Mouse (Mus musculus): ENCODE results near the gene Stxbp6. TPM values are rescaled to one million over a fixed set of nuclear protein-coding genes. Genes with fewer than 3 reads are reported as not detected.

The Stxbp6 gene
- total and polyA plus RNA-seq, 3 experiments = not detected

DNA sequence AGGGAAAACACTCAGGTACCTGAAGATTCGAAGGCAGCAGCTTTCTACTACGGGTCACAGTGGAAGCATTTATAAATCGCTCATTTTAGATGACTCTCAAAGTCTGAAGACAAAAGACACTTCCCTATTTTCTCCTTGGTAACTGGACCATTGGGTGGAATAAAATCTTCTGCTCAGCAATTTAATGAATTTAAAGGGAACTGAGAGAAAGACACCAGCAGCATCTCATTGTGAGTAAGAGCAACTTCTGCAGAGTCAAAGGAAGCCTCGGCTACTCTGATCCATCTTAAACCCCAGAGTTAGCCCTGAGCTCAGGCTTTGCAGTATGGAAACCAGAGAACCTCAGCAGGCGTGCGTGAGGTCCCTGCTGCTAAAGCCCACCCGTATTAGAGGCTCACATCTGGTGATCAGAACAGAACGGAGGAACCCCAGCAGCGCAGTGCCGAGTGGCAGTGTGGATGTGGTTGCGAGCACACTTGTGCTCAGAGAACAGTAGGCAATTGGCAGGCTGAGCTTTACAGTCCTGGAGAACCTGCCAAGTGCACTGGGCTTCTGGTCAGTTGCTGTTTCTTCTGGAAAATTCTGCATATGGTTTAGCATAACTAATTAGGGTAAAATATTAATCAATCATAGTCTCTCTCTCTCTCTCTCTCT lies 62.9 kb downstream of the Stxbp6 start:
- H3K4me1 ChIP-seq (ENCODE audit: control insufficient read depth in 1 of 2, insufficient read depth in 2 of 2, low read length in 2 of 2) = no peaks in the 10 kb centered on the region
- TF ChIP-seq MYB (IDR thresholded peaks at IDR 0.05; ENCODE audit: low read depth, low read length) = no peak
- no peak for TF ChIP-seq EP300 (IDR thresholded peaks at IDR 0.05; ENCODE audit: low read depth in 1 of 2, low read length in 2 of 2)
- no peak for TF ChIP-seq KAT2A (conservative IDR thresholded peaks at IDR 0.05; ENCODE audit: low read depth, low read length)
- no peak for TF ChIP-seq RAD21 (IDR thresholded peaks at IDR 0.05; ENCODE audit: low read depth, low read length)
- TF ChIP-seq ZKSCAN1 (IDR thresholded peaks at IDR 0.05; ENCODE audit: low read depth, low read length) = no peak
- no peak for TF ChIP-seq CHD1 (IDR thresholded peaks at IDR 0.05; ENCODE audit: low read depth, low read length)
- TF ChIP-seq ZNF384 (IDR thresholded peaks at IDR 0.05; ENCODE audit: low read depth, low read length) = no peak
- no peak overlapping the region for H3K4me3 ChIP-seq (ENCODE audit: control insufficient read depth in 1 of 2, insufficient read depth in 1 of 2, low read depth in 2 of 2, low read length in 2 of 2)
- H3K9me3 ChIP-seq (replicated peaks; ENCODE audit: insufficient read depth, low read length) = no peaks in the 10 kb centered on the region
- no peak overlapping the region for H3K9ac ChIP-seq (ENCODE audit: control insufficient read depth, low read depth, low read length, poor library complexity, severe bottlenecking)
- H3K27me3 ChIP-seq (ENCODE audit: control insufficient read depth in 1 of 2, insufficient read depth in 2 of 2, low read length in 2 of 2) = no peaks in the 10 kb centered on the region
- no peak overlapping the region for H3K27ac ChIP-seq (ENCODE audit: control insufficient read depth, low read depth, low read length)
- no peaks in the 10 kb centered on the region for H3K79me2 ChIP-seq (ENCODE audit: control insufficient read depth, insufficient read depth, low read length, poor library complexity)
- no peak for DNase-seq (ENCODE audit: low read depth, low spot score)
- H3K36me3 ChIP-seq (ENCODE audit: control insufficient read depth in 1 of 2, insufficient read depth in 2 of 2, low read length in 2 of 2) = no peaks in the 10 kb centered on the region

DNA sequence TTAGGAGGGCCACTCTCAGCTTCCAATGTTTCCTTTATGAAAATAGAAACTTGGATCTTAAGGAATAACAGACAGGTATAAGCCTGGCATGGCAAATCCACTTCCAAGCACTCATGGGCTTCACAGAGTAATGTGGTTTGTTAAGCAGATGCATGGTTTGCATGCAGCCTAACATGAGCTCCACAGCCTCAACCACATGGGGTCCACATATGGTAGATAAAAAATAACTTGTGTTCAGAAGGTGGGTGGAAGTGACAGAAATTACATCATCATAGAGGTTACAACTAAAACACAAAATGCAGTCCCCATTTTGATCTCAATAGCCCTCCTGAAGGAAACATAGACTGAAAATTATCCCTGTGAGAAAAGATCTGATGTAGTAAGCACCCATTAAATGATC lies 63.5 kb downstream of the Stxbp6 start:
- no peak overlapping the region for H3K27ac ChIP-seq (ENCODE audit: control insufficient read depth, low read depth, low read length)
- no peak for TF ChIP-seq HCFC1 (IDR thresholded peaks at IDR 0.05; ENCODE audit: low read depth, low read length)
- no peak for TF ChIP-seq E2F4 (IDR thresholded peaks at IDR 0.05; ENCODE audit: borderline replicate concordance, low read depth, low read length)
- no peaks in the 10 kb centered on the region for H3K36me3 ChIP-seq (ENCODE audit: control insufficient read depth in 1 of 2, insufficient read depth in 2 of 2, low read length in 2 of 2)

DNA sequence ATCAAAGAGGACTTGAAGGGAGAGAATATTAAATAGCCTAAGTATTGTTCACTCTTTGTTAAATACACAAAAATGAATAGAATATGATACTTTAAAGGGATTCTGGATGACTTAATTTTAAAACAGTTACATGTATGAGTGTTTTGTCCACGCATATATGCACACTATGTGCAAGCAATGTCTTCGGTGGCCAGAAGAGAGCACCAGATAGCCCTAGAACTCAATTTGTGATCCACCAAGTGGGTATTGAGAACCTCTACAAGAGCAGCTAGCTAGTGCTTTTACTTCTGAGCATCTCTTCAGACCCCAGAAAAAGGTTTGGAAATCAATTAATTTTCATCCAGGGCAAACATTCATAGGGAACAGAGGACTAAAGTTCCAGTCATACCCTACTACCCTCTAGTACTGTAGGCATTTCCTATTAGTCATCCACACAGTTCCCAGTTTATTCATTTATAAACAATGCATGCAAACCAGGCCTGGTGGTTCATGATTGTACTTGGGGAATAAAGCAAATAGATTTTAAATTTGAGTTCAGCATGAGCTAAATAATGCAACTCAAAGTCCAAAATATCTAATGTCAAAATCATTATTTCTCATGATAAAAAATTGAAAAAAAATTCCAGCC lies 64.4 kb downstream of the Stxbp6 start:
- Histone ChIP-seq H3K27ac (ENCODE audit: control insufficient read depth, low read depth, low read length) (no peak overlapping the region), H3K79me2 (ENCODE audit: control insufficient read depth, insufficient read depth, low read length, poor library complexity) (no peaks in the 10 kb centered on the region), H3K4me3 (ENCODE audit: control insufficient read depth in 1 of 2, insufficient read depth in 1 of 2, low read depth in 2 of 2, low read length in 2 of 2) (no peak overlapping the region), H3K9ac (ENCODE audit: control insufficient read depth, low read depth, low read length, poor library complexity, severe bottlenecking) (no peak overlapping the region), H3K9me3 (replicated peaks; ENCODE audit: insufficient read depth, low read length) (no peaks in the 10 kb centered on the region), H3K27me3 (ENCODE audit: control insufficient read depth in 1 of 2, insufficient read depth in 2 of 2, low read length in 2 of 2) (no peaks in the 10 kb centered on the region), H3K4me1 (ENCODE audit: control insufficient read depth in 1 of 2, insufficient read depth in 2 of 2, low read length in 2 of 2) (no peaks in the 10 kb centered on the region), H3K36me3 (ENCODE audit: control insufficient read depth in 1 of 2, insufficient read depth in 2 of 2, low read length in 2 of 2) (no peaks in the 10 kb centered on the region)
- no peak for DNase-seq (ENCODE audit: low read depth, low spot score)
- TF ChIP-seq MAZ (IDR thresholded peaks at IDR 0.05; ENCODE audit: low read depth, low read length) (no peak), CTCF (IDR thresholded peaks at IDR 0.05 in 2 of 3, conservative IDR thresholded peaks at IDR 0.05 in 1 of 3; ENCODE audit: control insufficient read depth in 1 of 3, insufficient read depth in 1 of 3, low read depth in 2 of 3, low read length in 3 of 3, poor library complexity in 1 of 3, severe bottlenecking in 1 of 3) (no peak), ZNF384 (IDR thresholded peaks at IDR 0.05; ENCODE audit: low read depth, low read length) (no peak), ZMIZ1 (IDR thresholded peaks at IDR 0.05; ENCODE audit: low read depth, low read length) (no peak), ELF1 (IDR thresholded peaks at IDR 0.05; ENCODE audit: low read depth, low read length) (no peak), KAT2A (conservative IDR thresholded peaks at IDR 0.05; ENCODE audit: low read depth, low read length) (no peak), BHLHE40 (IDR thresholded peaks at IDR 0.05; ENCODE audit: borderline replicate concordance, low read depth, low read length) (no peak), GABPA (IDR thresholded peaks at IDR 0.05; ENCODE audit: low read depth, low read length) (no peak), GATA1 (IDR thresholded peaks at IDR 0.05; ENCODE audit: low read depth, low read length) (no peak), EP300 (IDR thresholded peaks at IDR 0.05; ENCODE audit: low read depth in 1 of 2, low read length in 2 of 2) (no peak), MYB (IDR thresholded peaks at IDR 0.05; ENCODE audit: low read depth, low read length) (no peak), MXI1 (IDR thresholded peaks at IDR 0.05; ENCODE audit: low read depth, low read length) (no peak)

More for the DNA sequence above, 63.5 kb downstream of the Stxbp6 start:
- Histone ChIP-seq H3K4me1 (ENCODE audit: control insufficient read depth in 1 of 2, insufficient read depth in 2 of 2, low read length in 2 of 2) (no peaks in the 10 kb centered on the region), H3K9me3 (replicated peaks; ENCODE audit: insufficient read depth, low read length) (no peaks in the 10 kb centered on the region), H3K27me3 (ENCODE audit: control insufficient read depth in 1 of 2, insufficient read depth in 2 of 2, low read length in 2 of 2) (no peaks in the 10 kb centered on the region), H3K9ac (ENCODE audit: control insufficient read depth, low read depth, low read length, poor library complexity, severe bottlenecking) (no peak overlapping the region), H3K4me3 (ENCODE audit: control insufficient read depth in 1 of 2, insufficient read depth in 1 of 2, low read depth in 2 of 2, low read length in 2 of 2) (no peak overlapping the region), H3K79me2 (ENCODE audit: control insufficient read depth, insufficient read depth, low read length, poor library complexity) (no peaks in the 10 kb centered on the region)
- DNase-seq (ENCODE audit: low read depth, low spot score) = no peak
